Mouse (Mus musculus) cerebellum, adult 2 months (tissue): ENCODE data around the gene Gm8764.
"Not testable (repeated sequence)": the region's sequence is repeated elsewhere in the genome, so short reads cannot be mapped to it uniquely, and the experiment has no call there.

Source experiments
- CTCF ChIP-seq: fragments of 200-500 bp; IDR thresholded peaks from 2 replicates; pipeline ENCODE4 v1.5.1; 2011; ENCODE audit warnings: low read depth, mild to moderate bottlenecking, control low read depth, low read length, moderate library complexity, borderline replicate concordance; ENCODE audit not compliant: insufficient read depth
- POLR2A ChIP-seq: fragments of 200-500 bp; IDR thresholded peaks from 2 replicates; pipeline ENCODE4 v1.6.1; 2011; ENCODE audit warnings: low read length, control low read depth, borderline replicate concordance; ENCODE audit not compliant: insufficient read depth

DNA sequence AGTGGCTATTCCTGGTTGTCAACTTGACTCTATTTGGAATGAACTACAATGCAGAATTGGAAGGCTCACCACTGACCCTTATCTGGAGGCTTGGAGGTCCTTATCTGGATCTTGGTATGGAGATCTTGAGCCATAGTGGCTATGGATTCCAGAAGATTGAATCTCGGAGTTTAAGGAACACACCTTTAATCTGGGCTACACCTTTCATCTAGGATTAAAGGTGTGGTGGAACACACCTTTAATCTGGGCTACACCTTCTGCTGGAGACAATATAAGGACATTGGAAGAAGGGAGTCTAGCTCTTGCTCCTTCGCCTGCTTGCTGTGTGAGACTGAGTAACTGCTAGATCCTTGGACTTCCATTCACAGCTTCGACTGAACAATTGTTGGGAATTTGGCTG, 25.4 kb downstream of the Gm8764 start, which contains the start of gene Gm20765:
- TF ChIP-seq CTCF, POLR2A: not testable (repeated sequence)
